Mouse (Mus musculus) frontal cortex, adult (tissue): ENCODE data around the gene Nupl2.

ENCODE experiments used
- ATAC-seq: cut with Nextera tagmentation; 2 replicates; pipeline ENCODE4 v1.9.2; 2017; ENCODE audit warnings: mild to moderate bottlenecking, moderate library complexity, mixed read lengths; ENCODE audit not compliant: low TSS enrichment

The Nupl2 gene

GRCm38 (mm10) chr5:24208505-24208904 lies 43.7 kb downstream of the Nupl2 start:
- ATAC-seq = no peak

DNA sequence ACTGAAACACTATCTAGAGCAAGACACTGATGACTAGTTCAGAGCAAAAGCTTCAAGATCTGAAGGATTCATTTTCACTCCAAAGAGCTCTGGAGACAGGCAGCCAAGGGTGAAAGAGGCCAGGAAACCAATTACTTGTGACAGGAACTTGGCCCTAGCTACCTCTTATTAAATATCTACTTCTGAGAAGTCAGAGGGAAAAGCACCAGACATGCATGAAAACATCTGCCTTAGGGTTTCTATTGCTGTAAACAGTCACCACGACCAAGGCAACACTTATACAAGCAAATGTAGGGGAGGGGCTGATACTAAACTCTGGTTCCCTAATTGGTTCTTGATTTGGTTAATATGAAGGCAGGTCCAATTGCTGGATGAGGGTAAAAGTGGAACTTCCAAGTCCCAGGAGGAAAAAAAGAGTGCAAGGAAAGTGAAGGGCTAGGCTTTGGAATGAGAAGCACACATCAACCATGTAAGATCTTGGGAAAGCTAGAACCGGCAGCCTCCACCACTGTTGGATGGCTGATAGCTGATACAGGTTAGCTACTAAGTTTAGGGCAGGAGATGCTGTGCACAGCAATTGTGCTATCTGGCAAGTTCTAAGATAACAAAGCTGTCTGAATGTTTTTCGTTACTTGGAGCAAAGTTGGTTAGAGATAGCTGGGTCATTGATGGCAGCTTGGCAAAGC lies 49.2 kb downstream of the Nupl2 start:
- ATAC-seq = no peak

DNA sequence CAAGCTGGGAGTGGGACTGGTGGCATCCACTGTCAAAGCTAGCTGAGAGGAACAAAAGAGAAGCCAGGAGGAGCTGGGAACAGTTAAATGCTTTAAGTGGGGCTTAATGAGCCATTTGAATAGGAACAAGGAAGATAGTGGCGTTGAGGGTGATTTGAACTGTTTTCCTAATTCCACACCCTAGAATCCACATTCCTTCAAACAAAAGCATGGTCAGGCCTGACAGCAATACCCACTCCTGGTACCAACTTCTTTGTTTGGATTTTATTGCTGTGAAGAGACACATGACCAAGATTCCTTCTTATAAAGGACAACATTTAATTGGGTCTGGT lies 49.8 kb downstream of the Nupl2 start:
- no peak for ATAC-seq

DNA sequence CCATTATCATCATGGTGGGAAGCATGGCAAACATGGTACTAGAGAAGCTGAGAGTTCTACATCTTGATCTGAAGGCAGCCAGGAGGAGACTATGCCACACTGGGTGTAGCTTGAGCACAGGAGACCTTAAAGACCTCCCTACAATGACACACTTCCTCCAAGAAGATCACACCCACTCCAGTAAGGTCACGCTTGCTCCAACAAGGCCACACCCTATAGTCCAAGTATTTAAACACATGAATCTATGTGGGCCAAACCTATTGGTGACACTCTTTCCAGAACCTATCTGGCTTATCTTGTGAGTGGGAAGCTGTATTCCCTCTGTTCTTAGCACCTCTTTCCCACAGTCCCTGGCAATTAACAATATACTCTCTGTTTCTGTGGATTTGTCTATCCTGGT lies 50.1 kb downstream of the Nupl2 start:
- ATAC-seq = no peak
